Mouse (Mus musculus) ES-E14 (cell line): ENCODE measurements around the gene Antxrl.

Source experiments
- CHD2 ChIP-seq: IDR thresholded peaks from 2 replicates; pipeline ENCODE4 v1.6.1; 2014; ENCODE audit warnings: mild to moderate bottlenecking, low read depth, low read length, inconsistent platforms
- HCFC1 ChIP-seq: IDR thresholded peaks from 2 replicates; pipeline ENCODE4 v1.6.1; 2012; ENCODE audit warnings: low read length, inconsistent platforms, borderline replicate concordance; ENCODE audit not compliant: insufficient read depth
- ZC3H11A ChIP-seq: IDR thresholded peaks from 2 replicates; pipeline ENCODE4 v1.6.1; 2012; ENCODE audit warnings: low read depth, mild to moderate bottlenecking, inconsistent platforms, low read length, borderline replicate concordance
- ZNF384 ChIP-seq: IDR thresholded peaks from 2 replicates; pipeline ENCODE4 v1.6.1; 2012; ENCODE audit warnings: low read depth, low read length, inconsistent platforms

- TF ChIP-seq HCFC1: no peak
- no peak for TF ChIP-seq CHD2
- no peak for TF ChIP-seq ZNF384
- TF ChIP-seq ZC3H11A: no peak
Observed at GRCm38 (mm10) chr14:34041241-34041640, 11.3 kb upstream of the Antxrl start.
